Mouse (Mus musculus): ENCODE data around the gene Timmdc1.

Gene Timmdc1

GRCm38 (mm10) chr16:38466089-38466488 lies 56.4 kb downstream of the Timmdc1 start:
- DNase-seq (ENCODE audit: low spot score in 2 of 2) = no peak

GRCm38 (mm10) chr16:38463305-38463704 lies 59.2 kb downstream of the Timmdc1 start:
- DNase-seq (ENCODE audit: low spot score in 2 of 2) = no peak

- DNase-seq (ENCODE audit: low spot score in 2 of 2) = no peak
Measured at GRCm38 (mm10) chr16:38462161-38462560, 60.3 kb downstream of the Timmdc1 start.

- no peak for DNase-seq (ENCODE audit: low spot score in 2 of 2)
Measured at GRCm38 (mm10) chr16:38461749-38462148, 60.7 kb downstream of the Timmdc1 start.

- DNase-seq (ENCODE audit: low spot score in 2 of 2) = no peak
Measured at GRCm38 (mm10) chr16:38459990-38460389, 62.5 kb downstream of the Timmdc1 start.

GRCm38 (mm10) chr16:38458600-38459280 lies 63.7 kb downstream of the Timmdc1 start:
- DNase-seq (ENCODE audit: low spot score in 2 of 2) = peak; percentile 43 to 44

- no peak for DNase-seq (ENCODE audit: low spot score in 2 of 2)
Measured at GRCm38 (mm10) chr16:38456812-38457567, 65.5 kb downstream of the Timmdc1 start.

- no peak for DNase-seq (ENCODE audit: low spot score in 2 of 2)
Measured at GRCm38 (mm10) chr16:38455511-38456418, 66.7 kb downstream of the Timmdc1 start, which contains the start of gene Cd80. Gene Cd80, plus strand, starts transcription at chr16:38455561.

GRCm38 (mm10) chr16:38454533-38455254 lies 67.8 kb downstream of the Timmdc1 start:
- no peak for DNase-seq (ENCODE audit: low spot score in 2 of 2)

GRCm38 (mm10) chr16:38453952-38454351 lies 68.5 kb downstream of the Timmdc1 start:
- DNase-seq (ENCODE audit: low spot score in 2 of 2) = no peak

GRCm38 (mm10) chr16:38453203-38453553 lies 69.3 kb downstream of the Timmdc1 start:
- no peak for DNase-seq (ENCODE audit: low spot score in 2 of 2)

- DNase-seq (ENCODE audit: low spot score in 2 of 2) = peak; percentile 93 to 96
Measured at GRCm38 (mm10) chr16:38452442-38453202, 69.8 kb downstream of the Timmdc1 start, which contains the start of gene Adprh. Gene Adprh, minus strand, starts transcription at chr16:38452703.

GRCm38 (mm10) chr16:38451421-38452205 lies 70.8 kb downstream of the Timmdc1 start:
- DNase-seq (ENCODE audit: low spot score in 2 of 2) = no peak

GRCm38 (mm10) chr16:38450707-38451106 lies 71.8 kb downstream of the Timmdc1 start:
- DNase-seq (ENCODE audit: low spot score in 2 of 2) = no peak

GRCm38 (mm10) chr16:38448458-38448857 lies 74.0 kb downstream of the Timmdc1 start:
- no peak for DNase-seq (ENCODE audit: low spot score in 2 of 2)
